Mouse (Mus musculus) testis, adult 10 weeks (tissue): ENCODE data around the gene Usp43. TPM values are rescaled to one million over a fixed set of nuclear protein-coding genes. Genes with fewer than 3 reads are reported as not detected.

Experiments
- polyA plus RNA-seq: library from polyadenylated mRNA; stranded (reverse); fragments of 350-450 nt; fragmentation: Illumina TruSeq; extraction: RNeasy Lipid Tissue Mini Kit (QIAGEN cat#74804); gene quantifications from one replicate; pipeline ENCODE4 v1.2.3, GENCODE M21; 2014; ENCODE audit warnings: low read depth, low replicate concordance

Gene Usp43
- polyA plus RNA-seq: 0.45 TPM

GRCm38 (mm10) chr11:67921827-67922754 is at the start of gene Usp43:
Gene Usp43, minus strand, starts transcription at chr11:67922153.

DNA sequence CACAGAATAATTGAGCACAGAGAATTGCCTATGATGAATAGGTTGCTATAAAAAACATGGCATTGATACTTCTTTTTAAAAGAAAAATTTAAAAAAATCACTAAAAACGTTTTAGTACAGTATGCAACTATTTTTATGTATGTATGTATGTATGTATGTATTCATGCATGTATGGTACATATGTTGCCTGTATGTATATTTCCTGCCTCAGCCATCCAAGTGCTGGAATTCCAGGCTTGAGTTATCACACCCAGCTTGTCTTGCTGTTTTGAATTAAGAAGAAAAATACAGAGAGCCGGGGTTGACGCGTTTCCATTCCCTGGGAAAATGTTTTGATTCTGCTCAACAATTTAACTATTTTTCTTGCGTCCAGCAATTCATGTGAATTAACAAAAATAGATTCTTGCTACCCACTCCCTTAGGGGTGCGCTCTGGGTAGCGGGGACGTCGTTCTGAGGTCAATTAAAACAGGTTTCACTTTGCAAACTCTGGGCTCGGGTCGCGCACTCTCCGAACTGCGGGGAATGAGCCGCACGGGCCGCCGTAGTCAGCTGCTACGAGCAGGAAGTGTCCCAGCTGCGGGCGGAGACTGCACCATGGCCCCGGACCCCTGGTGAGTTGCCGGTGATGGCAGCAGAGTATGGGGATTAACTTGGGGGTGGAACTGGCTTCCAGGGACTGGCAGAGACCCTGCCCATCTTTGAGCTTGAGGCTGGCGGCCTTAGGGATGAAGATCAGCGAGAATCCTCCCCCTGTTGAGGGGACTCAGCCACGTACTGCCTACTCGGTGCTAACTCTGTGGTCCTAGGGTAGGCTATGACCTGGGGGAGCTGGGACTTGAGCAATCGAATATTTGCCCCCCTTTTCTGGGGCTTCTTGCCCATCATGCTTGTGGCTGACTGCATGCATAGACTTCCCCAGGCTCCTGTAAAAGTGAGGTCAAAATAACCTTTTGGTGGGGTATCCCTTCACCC is 44.2 kb upstream of the Usp43 start, which contains the start of gene Stx8:
TSS of gene Stx8 (plus strand) at position 289 of the 974 bp plus-strand sequence.

DNA sequence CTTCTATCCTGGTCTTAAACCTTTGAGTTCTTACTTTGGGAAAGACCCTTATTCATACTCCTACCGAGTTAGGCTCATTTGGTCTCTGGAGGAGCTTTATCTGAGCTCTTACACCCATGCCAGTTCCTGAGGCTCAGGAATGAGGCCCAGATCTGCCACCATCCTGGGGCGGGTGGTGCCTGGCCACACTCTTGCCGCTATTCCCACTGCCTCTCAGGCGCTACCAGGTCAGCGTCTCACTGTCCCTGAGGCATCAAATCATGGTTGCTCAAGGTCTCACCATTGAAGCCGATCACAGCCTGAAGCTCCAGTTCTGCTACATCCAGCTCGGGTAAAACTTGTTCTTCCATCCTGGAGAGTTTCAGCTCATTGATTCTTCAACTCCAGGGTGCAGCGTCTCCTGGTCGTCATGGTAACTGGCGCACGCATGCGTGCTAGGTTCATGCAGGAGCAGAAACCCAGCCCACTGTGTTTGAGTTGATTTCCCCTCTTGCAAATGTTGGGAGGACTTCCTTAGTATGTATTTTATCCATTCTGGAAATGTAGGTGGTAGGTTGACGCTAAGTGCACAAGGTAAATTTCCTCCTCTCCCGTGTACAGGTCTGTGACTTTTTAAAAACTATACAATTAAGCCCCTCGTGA is 43.4 kb upstream of the Usp43 start, which contains the start of gene Cfap52:
TSS of gene Cfap52 (minus strand) at position 410 of the 642 bp plus-strand sequence.

Other genes with a start within 250 kb of the Usp43 start
- not detected for gene Rcvrn, start 226.8 kb downstream of the Usp43 start, polyA plus RNA-seq
- gene Glp2r, start 151.0 kb downstream of the Usp43 start, polyA plus RNA-seq: 1.3 TPM
- gene Gsg1l2, start 147.5 kb downstream of the Usp43 start, polyA plus RNA-seq: not detected
- gene Dhrs7c, start 124.0 kb downstream of the Usp43 start, polyA plus RNA-seq: not detected
- 57.8 TPM for gene Cfap52, start 43.5 kb upstream of the Usp43 start, polyA plus RNA-seq
- gene Stx8, start 44.0 kb upstream of the Usp43 start, polyA plus RNA-seq: 62.7 TPM